Mouse (Mus musculus) ES-Bruce4 (cell line): ENCODE data around the gene Prom1. TPM values are rescaled to one million over a fixed set of nuclear protein-coding genes. Genes with fewer than 3 reads are reported as not detected.

ENCODE experiments used
- H3K27ac ChIP-seq: 2 replicates; pipeline ENCODE4 v1.5.1; 2012; ENCODE audit warnings: low read length, inconsistent platforms; ENCODE audit not compliant: insufficient read depth
- H3K27me3 ChIP-seq: 2 replicates; pipeline ENCODE4 v1.6.1; 2012; ENCODE audit warnings: mild to moderate bottlenecking, low read length, inconsistent platforms; ENCODE audit not compliant: control insufficient read depth, poor library complexity, insufficient read depth, severe bottlenecking
- H3K36me3 ChIP-seq: 2 replicates; pipeline ENCODE4 v1.6.1; 2012; ENCODE audit warnings: inconsistent platforms, mild to moderate bottlenecking, low read length, moderate library complexity; ENCODE audit not compliant: control insufficient read depth, poor library complexity, insufficient read depth, severe bottlenecking
- H3K4me1 ChIP-seq: one replicate; pipeline ENCODE4 v1.8.1; 2011; ENCODE audit warnings: low read length; ENCODE audit not compliant: control insufficient read depth, insufficient read depth
- H3K4me3 ChIP-seq: 2 replicates; pipeline ENCODE4 v1.5.1; 2011; ENCODE audit warnings: low read depth, mild to moderate bottlenecking, low read length
- H3K9ac ChIP-seq: 2 replicates; pipeline ENCODE4 v1.6.1; 2012; ENCODE audit warnings: low read depth, mild to moderate bottlenecking, inconsistent platforms; ENCODE audit not compliant: poor library complexity, severe bottlenecking
- H3K9me3 ChIP-seq: replicated peaks from 2 replicates; pipeline ENCODE4 v1.6.1; 2012; ENCODE audit warnings: mild to moderate bottlenecking, low read length, inconsistent platforms; ENCODE audit not compliant: control insufficient read depth, poor library complexity, insufficient read depth, severe bottlenecking
- CTCF ChIP-seq: IDR thresholded peaks from one replicate; pipeline ENCODE4 v1.8.1; 2011; ENCODE audit warnings: low read depth, low read length
- EP300 ChIP-seq: IDR thresholded peaks from 2 replicates; pipeline ENCODE4 v1.6.1; 2011; ENCODE audit warnings: low read depth, low read length; ENCODE audit not compliant: insufficient read depth
- POLR2A ChIP-seq: IDR thresholded peaks from one replicate; pipeline ENCODE4 v1.8.1; 2011; ENCODE audit warnings: low read length; ENCODE audit not compliant: insufficient read depth
- polyA plus RNA-seq: library from polyadenylated mRNA; stranded (reverse); fragments of >200 nt; gene quantifications from 2 replicates; pipeline ENCODE4 v1.2.4, GENCODE M21; 2011; ENCODE audit warnings: low read depth; ENCODE audit not compliant: missing spikeins, insufficient read depth, insufficient read length

Prom1 gene
- polyA plus RNA-seq, 1 experiment, result 44.5 TPM

- Histone ChIP-seq H3K27ac (no peak overlapping the region), H3K27me3 (no peaks in the 10 kb centered on the region), H3K36me3 (no peaks in the 10 kb centered on the region), H3K9me3 (0 out of 2 replicates have a peak, but pooled peaks cover 3% of the 10 kb centered on the region), H3K4me1 (no peaks in the 10 kb centered on the region), H3K4me3 (no peak overlapping the region), H3K9ac (no peak overlapping the region)
- TF ChIP-seq POLR2A, result no peak
- TF ChIP-seq EP300, result no peak
- TF ChIP-seq CTCF, result no peak
These were observed 31.2 kb downstream of the Prom1 start for GRCm38 (mm10) chr5:44070529-44071133.

GRCm38 (mm10) chr5:44058258-44058657 lies 43.6 kb downstream of the Prom1 start:
- Histone ChIP-seq H3K27me3 (no peaks in the 10 kb centered on the region), H3K27ac (no peak overlapping the region), H3K9me3 (no peaks in the 10 kb centered on the region), H3K4me3 (no peak overlapping the region), H3K4me1 (no peaks in the 10 kb centered on the region), H3K36me3 (no peaks in the 10 kb centered on the region), H3K9ac (no peak overlapping the region)
- no peak for TF ChIP-seq EP300
- TF ChIP-seq POLR2A, result no peak
- no peak for TF ChIP-seq CTCF

GRCm38 (mm10) chr5:44050213-44050612 lies 51.6 kb downstream of the Prom1 start:
- no peak for TF ChIP-seq CTCF
- no peak for TF ChIP-seq EP300
- TF ChIP-seq POLR2A, result no peak
- Histone ChIP-seq H3K27me3 (no peaks in the 10 kb centered on the region), H3K9ac (no peak overlapping the region), H3K27ac (no peak overlapping the region), H3K4me3 (no peak overlapping the region), H3K4me1 (no peaks in the 10 kb centered on the region), H3K36me3 (no peaks in the 10 kb centered on the region), H3K9me3 (no peaks in the 10 kb centered on the region)

- no peak for TF ChIP-seq POLR2A
- no peak for TF ChIP-seq EP300
- TF ChIP-seq CTCF, result no peak
- Histone ChIP-seq H3K27me3 (no peaks in the 10 kb centered on the region), H3K9me3 (no peaks in the 10 kb centered on the region), H3K4me1 (no peaks in the 10 kb centered on the region), H3K27ac (no peak overlapping the region), H3K4me3 (no peak overlapping the region), H3K9ac (no peak overlapping the region), H3K36me3 (no peaks in the 10 kb centered on the region)
These were observed 52.3 kb downstream of the Prom1 start for GRCm38 (mm10) chr5:44049395-44049976.

GRCm38 (mm10) chr5:44048568-44049363 lies 53.1 kb downstream of the Prom1 start:
- no peak overlapping the region for H3K27ac ChIP-seq

GRCm38 (mm10) chr5:44041725-44042124 lies 60.1 kb downstream of the Prom1 start:
- H3K36me3 ChIP-seq, result no peaks in the 10 kb centered on the region
- no peak overlapping the region for H3K9ac ChIP-seq
- TF ChIP-seq POLR2A (no peak), CTCF (no peak), EP300 (no peak)
- no peak overlapping the region for H3K27ac ChIP-seq
- no peaks in the 10 kb centered on the region for H3K9me3 ChIP-seq
- no peak overlapping the region for H3K4me3 ChIP-seq
- H3K27me3 ChIP-seq, result no peaks in the 10 kb centered on the region
- no peaks in the 10 kb centered on the region for H3K4me1 ChIP-seq

More at GRCm38 (mm10) chr5:44048568-44049363, 53.1 kb downstream of the Prom1 start:
- H3K9me3 ChIP-seq, result no peaks in the 10 kb centered on the region
- no peak overlapping the region for H3K4me3 ChIP-seq
- TF ChIP-seq EP300 (no peak), CTCF (peak; percentile 26)
- H3K9ac ChIP-seq, result no peak overlapping the region
- H3K4me1 ChIP-seq, result no peaks in the 10 kb centered on the region
- no peaks in the 10 kb centered on the region for H3K27me3 ChIP-seq
- H3K36me3 ChIP-seq, result no peaks in the 10 kb centered on the region
